Mouse (Mus musculus): ENCODE measurements around the gene Gm21725. TPM values are rescaled to one million over a fixed set of nuclear protein-coding genes. Genes with fewer than 3 reads are reported as not detected.
"Not testable (repeated sequence)": the region's sequence is repeated elsewhere in the genome, so short reads cannot be mapped to it uniquely, and the experiment has no call there.

Gene Gm21725
- not detected for total RNA-seq (2021)

- DNase-seq; intact Hi-C loops (cut with DNase I): not testable (repeated sequence)
Measured at GRCm38 (mm10) chrY:13348963-13349362, at the start of gene Gm21725. Gm21725 (minus strand) TSS chrY:13349063.

Other genes with a start within 250 kb of the Gm21725 start
- not detected for gene Gm21891, start 215.6 kb downstream of the Gm21725 start, total RNA-seq (2021)
- not detected for gene Gm21425, start 187.1 kb downstream of the Gm21725 start, total RNA-seq (2021)
- gene Gm21828, start 125.1 kb downstream of the Gm21725 start, total RNA-seq (2021) = not detected
- not detected for gene Gm21440, start 96.7 kb downstream of the Gm21725 start, total RNA-seq (2021)
- not detected for gene Gm21454, start 96.6 kb downstream of the Gm21725 start, total RNA-seq (2021)
- not detected for gene Gm21866, start 116.5 kb upstream of the Gm21725 start, total RNA-seq (2021)
- not detected for gene Gm20773, start 145.0 kb upstream of the Gm21725 start, total RNA-seq (2021)